Mouse (Mus musculus) ES-E14 (cell line): ENCODE data around the gene Olfr970.
"Not testable (repeated sequence)": the region's sequence is repeated elsewhere in the genome, so short reads cannot be mapped to it uniquely, and the experiment has no call there.

ENCODE experiments used
- CHD2 ChIP-seq: IDR thresholded peaks from 2 replicates; pipeline ENCODE4 v1.6.1; 2014; ENCODE audit warnings: mild to moderate bottlenecking, low read depth, low read length, inconsistent platforms
- HCFC1 ChIP-seq: IDR thresholded peaks from 2 replicates; pipeline ENCODE4 v1.6.1; 2012; ENCODE audit warnings: low read length, inconsistent platforms, borderline replicate concordance; ENCODE audit not compliant: insufficient read depth
- MAFK ChIP-seq: IDR thresholded peaks from 2 replicates; pipeline ENCODE4 v1.6.1; 2014; ENCODE audit warnings: mild to moderate bottlenecking, low read depth, low read length, inconsistent platforms; ENCODE audit not compliant: insufficient read depth
- ZC3H11A ChIP-seq: IDR thresholded peaks from 2 replicates; pipeline ENCODE4 v1.6.1; 2012; ENCODE audit warnings: low read depth, mild to moderate bottlenecking, inconsistent platforms, low read length, borderline replicate concordance
- ZNF384 ChIP-seq: IDR thresholded peaks from 2 replicates; pipeline ENCODE4 v1.6.1; 2012; ENCODE audit warnings: low read depth, low read length, inconsistent platforms

GRCm38 (mm10) chr9:39836576-39836975 is 27.9 kb downstream of the Olfr970 start, which contains the start of gene Olfr971:
- not testable (repeated sequence) for TF ChIP-seq ZC3H11A, CHD2, HCFC1, MAFK, ZNF384
